Mouse (Mus musculus) G1E (cell line): ENCODE measurements around the gene C530008M17Rik. TPM values are rescaled to one million over a fixed set of nuclear protein-coding genes. Genes with fewer than 3 reads are reported as not detected.

Source experiments
- ATAC-seq: 2 replicates; pipeline ENCODE4 v1.8.0; 2016; ENCODE audit warnings: mild to moderate bottlenecking; ENCODE audit not compliant: insufficient number of reproducible peaks, poor library complexity, low FRiP score, severe bottlenecking; ENCODE audit errors: extremely low read depth
- DNase-seq: peaks from one replicate; pipeline ENCODE4 v3.0.0; 2012; ENCODE audit warnings: low spot score
- H3K27me3 ChIP-seq: 2 replicates; pipeline ENCODE4 v1.6.1; 2012; ENCODE audit warnings: mild to moderate bottlenecking, low read length, inconsistent platforms; ENCODE audit not compliant: insufficient read depth
- H3K36me3 ChIP-seq: replicated peaks from 2 replicates; pipeline ENCODE3; 2012; ENCODE audit warnings: mild to moderate bottlenecking, inconsistent platforms
- H3K4me1 ChIP-seq: 2 replicates; pipeline ENCODE4 v1.6.1; 2012; ENCODE audit warnings: low read depth, low read length, inconsistent platforms, mixed read lengths; ENCODE audit not compliant: insufficient read depth
- H3K4me3 ChIP-seq: 2 replicates; pipeline ENCODE4 v1.5.1; 2012; ENCODE audit warnings: low read depth, mild to moderate bottlenecking, inconsistent platforms, low read length, moderate library complexity, mixed read lengths
- H3K9me3 ChIP-seq: replicated peaks from 2 replicates; pipeline ENCODE4 v1.6.1; 2012; ENCODE audit warnings: inconsistent platforms
- CTCF ChIP-seq: IDR thresholded peaks from 2 replicates; pipeline ENCODE4 v1.5.1; 2012; ENCODE audit warnings: low read depth, low read length, inconsistent platforms, mixed read lengths
- GATA1 ChIP-seq: IDR thresholded peaks from 2 replicates; pipeline ENCODE4 v1.6.1; 2012; ENCODE audit warnings: borderline replicate concordance, low read length, inconsistent platforms, mixed read lengths
- GATA2 ChIP-seq: IDR thresholded peaks from 2 replicates; pipeline ENCODE4 v1.6.1; 2012; ENCODE audit warnings: low read depth, low read length, inconsistent platforms, borderline replicate concordance
- POLR2AphosphoS5 ChIP-seq: IDR thresholded peaks from 2 replicates; pipeline ENCODE4 v1.6.1; 2012; ENCODE audit warnings: low read depth, low read length, inconsistent platforms; ENCODE audit not compliant: insufficient replicate concordance
- TAL1 ChIP-seq: conservative IDR thresholded peaks from 2 replicates; pipeline ENCODE4 v1.6.1; 2012; ENCODE audit warnings: low read depth, low read length, inconsistent platforms, mixed read lengths
- polyA plus RNA-seq: library from polyadenylated mRNA; stranded (reverse); fragments of >175 nt; gene quantifications from 2 replicates; pipeline ENCODE4 v1.2.3, GENCODE M21; 2012
- total RNA-seq, 2 experiments: library from RNA; stranded (forward) in 1 of 2; stranded (reverse) in 1 of 2; fragments of 200-1000 nt in 1 of 2; fragments of >200 nt in 1 of 2; fragmentation: Nextera tagmentation in 1 of 2; gene quantifications; 2 replicates each; pipeline ENCODE4 v1.2.3; 2014 to 2017

The C530008M17Rik gene
- total and polyA plus RNA-seq, 3 experiments: 7.3 to 41.5 (median 25.1) TPM

GRCm38 (mm10) chr5:76828527-76829240 lies 172.4 kb downstream of the C530008M17Rik start:
- Histone ChIP-seq H3K4me1 (no peaks in the 10 kb centered on the region; the same call in 1 of the 2 replicates), H3K4me3 (no peak overlapping the region), H3K9me3 (no peaks in the 10 kb centered on the region), H3K27me3 (no peaks in the 10 kb centered on the region), H3K36me3 (peaks cover 71% of the 10 kb centered on the region)
- TF ChIP-seq GATA2 (no peak), GATA1 (no peak), TAL1 (no peak), POLR2AphosphoS5 (no peak), CTCF (no peak)
- ATAC-seq: no peak
- no peak for DNase-seq

- ATAC-seq: no peak
- TF ChIP-seq GATA2: no peak
- TF ChIP-seq POLR2AphosphoS5: no peak
- no peak for TF ChIP-seq TAL1
- TF ChIP-seq CTCF: no peak
- TF ChIP-seq GATA1: no peak
Observed at GRCm38 (mm10) chr5:76832529-76833210, 176.4 kb downstream of the C530008M17Rik start.

GRCm38 (mm10) chr5:76837018-76837417 lies 180.7 kb downstream of the C530008M17Rik start:
- peaks cover 51% of the 10 kb centered on the region for H3K36me3 ChIP-seq
- H3K4me1 ChIP-seq: peaks cover 3% of the 10 kb centered on the region; the same call in 1 of the 2 replicates
- ATAC-seq (no peak), DNase-seq (no peak)
- no peaks in the 10 kb centered on the region for H3K9me3 ChIP-seq
- H3K4me3 ChIP-seq: no peak overlapping the region
- no peaks in the 10 kb centered on the region for H3K27me3 ChIP-seq
- TF ChIP-seq GATA2 (no peak), POLR2AphosphoS5 (no peak), GATA1 (no peak), CTCF (no peak), TAL1 (no peak)

More at GRCm38 (mm10) chr5:76832529-76833210, 176.4 kb downstream of the C530008M17Rik start:
- Histone ChIP-seq H3K4me3 (no peak overlapping the region), H3K4me1 (no peaks in the 10 kb centered on the region; the same call in 1 of the 2 replicates), H3K9me3 (no peaks in the 10 kb centered on the region), H3K27me3 (no peaks in the 10 kb centered on the region), H3K36me3 (peaks cover 45% of the 10 kb centered on the region)
- DNase-seq: no peak

- H3K36me3 ChIP-seq: peaks cover 55% of the 10 kb centered on the region
- no peak for ATAC-seq
Observed at GRCm38 (mm10) chr5:76839786-76840185, 183.5 kb downstream of the C530008M17Rik start.

GRCm38 (mm10) chr5:76841859-76842258 lies 185.5 kb downstream of the C530008M17Rik start:
- ATAC-seq (no peak), DNase-seq (no peak)
- Histone ChIP-seq H3K4me1 (peaks cover 4% of the 10 kb centered on the region; the same call in 1 of the 2 replicates), H3K4me3 (no peak overlapping the region), H3K27me3 (no peaks in the 10 kb centered on the region), H3K36me3 (peaks cover 76% of the 10 kb centered on the region), H3K9me3 (no peaks in the 10 kb centered on the region)
- no peak for TF ChIP-seq GATA1
- TF ChIP-seq CTCF: no peak
- no peak for TF ChIP-seq TAL1
- no peak for TF ChIP-seq GATA2
- no peak for TF ChIP-seq POLR2AphosphoS5

More at GRCm38 (mm10) chr5:76839786-76840185, 183.5 kb downstream of the C530008M17Rik start:
- no peaks in the 10 kb centered on the region for H3K27me3 ChIP-seq
- peaks cover 4% of the 10 kb centered on the region; the same call in 1 of the 2 replicates for H3K4me1 ChIP-seq
- H3K9me3 ChIP-seq: no peaks in the 10 kb centered on the region
- DNase-seq: no peak
- H3K4me3 ChIP-seq: no peak overlapping the region
- TF ChIP-seq CTCF: no peak
- TF ChIP-seq GATA1: no peak
- TF ChIP-seq TAL1: no peak
- no peak for TF ChIP-seq POLR2AphosphoS5
- no peak for TF ChIP-seq GATA2

- no peak overlapping the region for H3K4me3 ChIP-seq
- peak; percentile 54; the same call in 1 of the 2 replicates for ATAC-seq
- H3K4me1 ChIP-seq: peaks cover 4% of the 10 kb centered on the region; the same call in 1 of the 2 replicates
- H3K27me3 ChIP-seq: no peaks in the 10 kb centered on the region
- no peak for TF ChIP-seq POLR2AphosphoS5
- peak; percentile 59 for TF ChIP-seq CTCF
- DNase-seq: peak; percentile 37
- H3K9me3 ChIP-seq: no peaks in the 10 kb centered on the region
- H3K36me3 ChIP-seq: peaks cover 85% of the 10 kb centered on the region
Observed at GRCm38 (mm10) chr5:76843448-76843847, 187.1 kb downstream of the C530008M17Rik start.
